Mouse (Mus musculus): ENCODE data around the gene Tnip1.

Tnip1 gene

DNA sequence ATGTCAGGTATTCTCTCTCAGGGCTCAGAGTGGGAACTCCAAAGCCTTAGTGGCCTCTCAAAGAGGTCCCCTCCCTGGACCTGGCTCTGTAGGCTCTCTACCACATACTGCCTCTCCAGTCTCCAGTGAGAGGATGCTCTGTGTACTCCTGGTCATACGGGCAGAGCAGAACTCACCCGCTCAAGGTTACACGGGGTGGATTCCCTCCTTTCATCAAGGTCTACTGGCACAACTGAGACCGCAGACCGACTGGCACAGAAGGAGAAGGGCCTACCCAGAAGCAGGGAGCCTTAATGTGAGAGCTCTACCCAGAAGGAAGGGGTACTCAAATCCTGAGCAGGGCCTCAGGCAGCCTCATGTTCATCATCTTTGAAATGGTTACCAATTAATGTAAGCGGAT, 30.2 kb downstream of the Tnip1 start:
- no peak for DNase-seq

DNA sequence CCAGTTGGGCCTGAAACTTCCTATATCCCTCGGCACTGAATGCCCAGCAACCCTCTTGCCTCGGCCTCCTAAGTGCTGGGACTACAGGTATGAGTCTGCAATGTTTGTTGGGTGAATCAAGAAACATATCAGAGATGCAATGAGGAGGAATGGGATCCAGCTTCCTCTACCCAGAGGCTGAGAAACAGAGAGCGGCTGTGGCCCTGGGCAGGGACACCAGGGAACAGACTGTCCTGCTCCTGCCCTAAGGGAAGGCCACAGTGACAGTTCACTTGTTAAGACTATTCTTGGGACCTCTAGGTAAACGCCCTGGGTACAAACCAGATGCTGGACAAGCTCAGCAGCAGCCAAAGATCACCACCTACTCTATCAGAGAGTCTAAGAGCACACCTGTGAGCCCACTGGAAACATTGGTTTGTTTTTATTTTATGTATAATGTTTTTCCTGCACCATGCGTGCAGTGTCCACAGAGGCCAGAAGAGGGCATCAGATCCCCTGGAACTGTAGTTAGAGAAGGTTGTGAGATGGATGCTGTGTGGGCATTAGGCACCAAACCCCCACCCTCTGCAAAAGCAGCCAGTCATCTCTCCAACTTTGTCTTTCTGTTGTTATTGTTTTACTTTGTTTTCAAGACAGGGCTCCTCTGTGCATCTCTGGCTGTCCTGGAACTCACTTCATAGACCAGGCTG, 31.2 kb downstream of the Tnip1 start:
- DNase-seq, result peak; percentile 31

DNA sequence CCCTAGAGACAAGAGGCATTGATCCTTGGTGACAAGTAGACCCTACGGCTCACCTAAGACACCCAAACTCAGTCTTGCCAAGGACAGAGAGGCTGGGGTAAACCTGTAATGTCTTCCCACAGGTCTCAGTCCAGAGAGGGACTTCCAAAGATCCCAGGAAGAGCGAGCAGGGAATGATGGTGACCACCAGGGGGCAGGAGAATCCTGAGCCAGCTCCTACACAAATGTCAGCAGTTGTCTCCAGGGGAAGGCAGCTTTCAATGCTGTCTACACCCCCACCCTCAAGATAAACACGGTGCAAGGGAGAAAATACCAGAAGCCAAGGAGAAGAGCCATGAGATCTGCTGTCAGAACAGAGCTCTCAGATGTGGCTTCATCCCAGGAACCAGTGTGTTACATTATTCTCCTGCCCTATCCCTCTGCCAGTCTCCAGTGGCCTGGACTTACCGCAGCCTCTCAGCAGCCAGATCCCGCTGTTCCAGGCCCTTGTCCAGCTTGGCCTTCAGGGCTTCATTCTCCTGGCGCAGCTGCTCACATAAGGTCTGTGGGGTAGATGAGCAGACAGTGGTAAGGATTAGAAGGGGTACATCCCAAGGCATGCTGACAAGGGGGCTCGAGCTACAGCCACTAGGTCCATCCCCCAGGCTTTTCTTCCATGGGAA, 32.3 kb downstream of the Tnip1 start:
- DNase-seq, result peak; percentile 46

DNA sequence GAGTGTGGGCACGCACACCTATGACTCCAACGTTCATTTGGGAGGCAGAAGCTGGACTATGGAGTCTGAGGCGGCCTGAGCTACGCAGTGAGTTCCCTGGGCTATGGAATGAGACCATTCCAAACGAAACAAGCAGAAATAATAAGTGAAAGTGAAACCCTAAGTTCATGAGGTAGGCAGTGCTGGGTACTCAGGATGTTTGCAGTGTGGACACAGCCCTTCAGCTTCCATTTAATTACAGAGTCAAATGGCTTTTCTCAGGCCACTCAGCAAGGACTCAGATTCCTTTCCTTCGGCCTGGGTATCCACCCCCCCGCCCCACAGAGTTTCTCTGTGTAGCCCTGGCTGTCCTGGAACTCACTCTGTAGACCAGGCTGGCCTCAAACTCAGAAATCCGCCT, 33.0 kb downstream of the Tnip1 start:
- DNase-seq, result no peak

DNA sequence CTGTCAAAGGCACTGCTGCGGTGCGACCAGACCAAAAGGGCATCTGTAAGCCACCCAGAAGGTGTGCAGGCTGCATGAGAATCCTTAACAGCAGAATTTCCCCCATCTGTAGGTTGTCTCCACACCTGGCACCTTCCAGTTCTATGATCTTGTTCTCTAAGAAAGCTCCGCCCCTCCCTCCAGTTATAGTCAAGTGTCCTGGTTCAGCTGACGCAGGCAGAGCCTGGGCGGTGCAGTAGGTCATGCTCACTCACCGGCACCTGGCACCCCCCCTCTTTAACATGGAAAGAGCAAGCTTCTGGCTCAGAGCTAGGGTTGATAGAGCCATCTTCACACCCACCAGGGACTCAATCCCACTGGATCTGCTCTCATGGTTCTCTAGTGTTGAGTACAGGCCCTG, 33.4 kb downstream of the Tnip1 start:
- no peak for DNase-seq

DNA sequence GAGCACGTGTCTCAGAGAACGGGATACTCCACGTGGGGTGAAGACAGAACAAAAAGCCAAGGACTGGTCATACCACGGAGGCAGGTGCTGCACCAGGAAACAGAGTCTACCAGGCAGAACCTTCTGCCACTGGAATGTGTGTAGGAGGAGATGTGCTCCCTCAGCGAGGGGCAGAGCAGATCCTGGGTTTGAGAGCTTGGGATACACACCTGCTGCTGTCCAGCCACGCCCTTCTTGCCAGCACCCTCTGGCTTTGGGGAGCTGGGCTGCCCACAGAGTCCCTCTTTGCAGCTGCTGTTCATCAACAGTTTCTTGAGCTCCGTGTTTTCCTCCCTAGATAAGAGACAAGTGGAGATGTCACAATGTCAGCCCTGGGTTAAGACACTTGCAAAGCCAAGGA, 33.8 kb downstream of the Tnip1 start:
- DNase-seq, result no peak

DNA sequence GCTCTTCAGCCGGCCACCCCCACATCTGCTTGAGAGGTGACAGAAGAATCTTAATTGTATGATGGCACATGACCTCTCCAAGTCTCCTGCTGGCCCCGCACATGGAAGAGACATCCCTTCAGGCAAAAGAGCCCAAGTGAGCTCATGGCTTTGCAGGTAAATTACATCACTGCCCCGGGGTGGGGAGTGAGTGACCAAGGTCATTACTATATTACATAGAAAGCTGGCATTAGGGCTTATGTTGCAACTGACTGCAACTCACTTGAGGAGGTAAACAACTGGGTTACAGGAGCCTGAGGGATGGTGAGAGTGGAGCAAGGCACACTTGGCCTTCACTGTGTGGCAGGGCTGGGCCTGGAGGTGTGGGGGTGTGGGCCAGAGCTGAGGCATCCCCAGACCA, 34.5 kb downstream of the Tnip1 start:
- DNase-seq, result no peak

DNA sequence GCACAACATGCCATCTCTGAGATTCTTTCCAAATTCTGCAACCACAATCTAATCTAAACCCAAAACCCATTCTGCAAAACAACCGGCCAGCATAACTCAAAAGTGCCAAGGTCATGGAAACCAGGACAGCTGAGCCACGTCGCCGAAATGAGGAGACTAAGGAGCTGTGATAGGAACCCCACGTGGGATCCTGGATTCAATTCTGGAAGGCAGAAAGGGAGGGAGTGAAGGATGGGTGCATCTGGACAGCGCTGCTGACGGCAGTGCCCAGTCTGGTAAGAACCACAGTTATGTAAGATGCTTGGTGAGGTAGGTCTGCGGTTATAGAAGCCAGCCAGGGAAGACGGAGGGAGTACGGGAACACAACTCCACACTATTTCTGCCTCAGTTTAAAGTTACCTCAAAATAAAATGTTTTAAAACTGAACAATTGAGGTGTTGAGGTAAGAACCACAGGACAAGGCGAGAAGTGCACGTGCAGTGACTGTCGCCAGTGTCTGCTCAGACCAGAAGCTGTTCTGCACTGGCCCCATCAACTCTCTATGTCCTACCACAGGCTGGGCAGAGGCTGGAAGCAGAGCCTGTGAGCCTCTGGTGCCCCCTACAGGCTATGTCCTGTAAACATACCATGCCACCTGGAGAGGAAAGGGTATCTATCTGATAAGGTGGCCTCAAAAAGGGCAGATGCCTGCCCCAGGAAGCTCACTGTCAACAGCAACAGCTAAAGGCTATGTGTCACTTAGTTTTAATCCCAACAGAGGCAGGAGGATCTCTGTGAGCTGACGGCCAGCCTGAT, 35.2 kb downstream of the Tnip1 start:
- peak; percentile 70 for DNase-seq

DNA sequence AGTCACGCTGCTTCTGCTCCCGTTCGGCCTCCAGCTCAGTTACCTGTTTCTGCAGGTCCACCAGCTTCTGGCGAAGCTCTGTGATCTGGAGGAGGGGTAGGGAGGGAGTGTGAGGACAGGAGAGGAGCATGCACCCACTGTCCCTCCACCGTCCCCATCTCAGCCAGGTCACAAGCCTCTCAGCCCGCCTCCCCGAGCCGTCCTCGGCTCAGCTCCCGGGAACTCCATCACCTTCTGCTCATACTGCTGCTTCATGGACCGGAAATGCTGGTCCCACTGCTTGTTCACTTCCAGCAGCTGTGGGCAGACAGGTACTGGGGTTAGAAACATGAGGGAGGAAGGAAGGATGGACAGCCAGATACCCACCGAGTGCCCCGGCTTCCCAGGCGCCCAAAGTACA, 38.6 kb downstream of the Tnip1 start:
- DNase-seq, result no peak

DNA sequence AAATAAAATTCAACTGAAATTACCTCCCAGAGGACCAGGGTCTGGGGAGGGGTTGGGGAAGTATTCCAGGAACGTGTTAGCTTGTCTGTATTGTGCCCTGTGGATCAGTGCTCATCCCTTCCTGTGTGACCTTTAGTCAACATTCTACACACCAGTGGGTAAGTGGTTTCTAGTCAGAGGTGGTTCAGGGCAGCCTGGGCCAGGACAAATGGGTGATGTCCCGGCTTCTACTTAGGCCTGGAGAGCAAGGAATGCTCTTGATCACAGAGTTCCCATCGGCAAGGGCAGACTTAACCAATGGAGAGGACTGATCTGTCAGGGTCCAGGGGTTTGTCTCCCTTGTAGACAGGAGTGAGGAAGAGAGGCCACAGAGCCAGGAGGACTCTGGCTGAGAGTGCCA, 40.2 kb downstream of the Tnip1 start:
- DNase-seq, result no peak

DNA sequence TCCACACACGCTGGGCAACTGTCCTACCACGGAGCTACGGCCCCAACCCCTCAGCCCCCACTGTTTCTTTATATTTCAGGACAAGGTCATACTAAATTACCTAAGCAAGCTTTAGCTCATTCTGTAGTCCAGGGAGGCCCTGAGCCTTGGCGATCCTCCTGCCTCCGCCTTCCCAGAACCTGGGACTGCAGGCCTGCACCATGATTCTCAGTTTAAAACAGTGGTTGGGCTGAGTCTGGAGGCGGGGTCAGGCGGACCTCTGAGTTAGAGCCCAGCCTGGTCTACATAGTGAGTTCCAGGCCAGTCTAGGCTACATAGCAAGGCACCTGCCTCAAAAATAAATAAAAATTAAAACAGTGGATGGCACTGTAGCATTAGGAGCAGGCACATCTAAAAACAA, 40.9 kb downstream of the Tnip1 start:
- DNase-seq, result peak; percentile 27

DNA sequence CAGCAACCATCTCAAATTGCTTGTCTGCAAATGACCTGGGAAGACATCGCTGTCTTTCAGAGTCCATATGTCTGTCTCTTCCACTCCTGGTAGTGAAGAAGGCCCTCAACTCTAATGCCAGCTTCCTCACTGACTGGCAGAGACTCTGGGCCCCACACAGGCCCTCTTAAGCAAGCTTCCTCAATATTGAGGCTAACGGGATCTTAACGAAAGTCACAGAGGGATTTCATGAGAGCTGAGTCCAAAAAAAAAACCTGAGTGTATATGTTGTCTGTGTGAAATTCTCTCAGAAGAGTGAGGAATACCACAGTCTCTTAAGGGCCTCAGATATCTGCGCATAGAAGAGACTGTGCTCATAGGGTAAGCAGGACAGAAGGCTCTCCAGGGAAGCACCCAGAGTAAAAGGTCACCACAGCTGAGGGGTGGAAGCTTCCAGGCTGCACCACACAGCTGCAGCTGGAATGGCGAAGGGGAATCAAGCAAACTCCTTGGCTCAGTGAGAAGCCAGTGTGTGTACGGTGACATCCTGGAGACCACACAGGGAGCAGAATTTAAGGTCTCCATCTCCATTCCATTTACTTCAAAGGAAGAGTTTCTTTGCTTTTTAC, 41.6 kb downstream of the Tnip1 start:
- no peak for DNase-seq

DNA sequence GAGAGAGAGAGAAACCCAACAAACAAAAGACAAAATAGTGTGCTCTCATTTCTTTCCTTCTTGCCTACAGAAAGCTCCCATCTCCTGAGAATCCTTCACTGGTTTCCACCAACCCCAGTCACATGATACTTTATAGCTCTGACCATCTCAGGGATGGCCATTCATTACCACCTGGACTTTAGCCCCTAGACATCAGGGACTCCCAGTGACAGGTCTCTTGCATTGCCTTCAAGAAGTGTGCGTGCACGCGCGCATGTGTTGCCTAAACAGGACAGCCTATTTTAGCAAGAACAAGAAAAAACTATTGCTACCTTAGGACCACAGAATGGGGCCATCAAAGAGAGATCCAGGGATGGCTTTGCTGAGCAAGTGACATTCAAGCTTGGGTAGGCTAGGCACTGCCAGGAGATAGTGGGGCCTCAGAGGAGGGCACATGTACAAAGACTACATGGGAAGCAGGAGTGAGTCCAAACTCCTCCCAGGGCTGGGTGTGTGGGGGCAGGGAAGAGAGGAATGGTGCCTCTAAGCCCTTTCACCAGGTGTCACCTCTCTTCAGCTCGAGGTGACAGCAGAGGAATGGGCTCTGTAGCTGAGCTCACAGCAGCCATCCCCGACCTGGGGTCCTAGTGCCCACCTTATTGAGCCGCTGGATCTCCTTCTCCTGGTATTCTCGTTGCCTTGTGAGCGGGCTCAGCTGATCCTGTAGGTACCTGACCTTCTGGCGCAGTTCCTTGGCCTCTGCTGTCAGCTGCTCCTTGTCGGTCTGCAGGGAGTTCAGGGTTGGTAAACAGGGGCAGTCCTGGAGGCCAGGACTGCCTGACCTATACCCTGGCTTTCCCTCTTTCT, 42.4 kb downstream of the Tnip1 start:
- DNase-seq, result no peak

DNA sequence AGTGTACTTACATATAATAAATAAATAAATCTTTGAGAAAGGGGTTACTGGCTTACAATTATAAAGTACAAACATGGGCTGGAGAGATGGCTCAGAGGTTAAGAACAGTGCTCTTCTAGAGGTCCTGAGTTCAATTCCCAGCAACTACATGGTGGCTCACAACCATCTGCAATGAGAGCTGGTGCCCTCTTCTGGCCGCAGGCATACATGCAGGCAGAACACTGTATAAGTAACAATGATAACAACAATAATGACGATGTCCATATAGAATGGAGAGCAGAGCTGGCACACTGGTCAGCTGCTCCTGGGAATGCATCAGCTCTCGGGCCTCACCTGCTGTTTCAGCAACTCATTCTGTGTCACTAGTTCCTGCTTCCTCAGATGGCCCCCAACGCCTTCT, 44.4 kb downstream of the Tnip1 start:
- DNase-seq, result no peak

DNA sequence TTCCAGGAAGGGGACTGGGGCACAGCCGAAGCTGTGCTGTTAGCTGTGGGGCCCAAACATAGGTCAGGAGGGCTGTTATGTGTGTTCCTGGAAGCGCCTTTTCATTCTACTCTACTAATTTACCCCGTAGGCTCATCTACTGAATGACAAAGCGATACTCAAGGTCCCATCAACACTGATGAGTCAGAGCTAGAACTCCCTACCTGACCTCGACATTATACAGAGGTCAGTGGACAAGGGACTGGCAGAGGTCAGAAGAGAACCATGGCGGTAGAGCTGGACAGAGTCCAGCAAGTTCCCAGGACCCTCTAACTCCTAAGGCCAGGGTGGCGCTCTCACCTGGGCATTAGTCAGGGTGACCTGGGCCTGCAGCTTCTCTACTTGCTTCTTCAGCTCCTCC, 45.3 kb downstream of the Tnip1 start:
- no peak for DNase-seq

DNA sequence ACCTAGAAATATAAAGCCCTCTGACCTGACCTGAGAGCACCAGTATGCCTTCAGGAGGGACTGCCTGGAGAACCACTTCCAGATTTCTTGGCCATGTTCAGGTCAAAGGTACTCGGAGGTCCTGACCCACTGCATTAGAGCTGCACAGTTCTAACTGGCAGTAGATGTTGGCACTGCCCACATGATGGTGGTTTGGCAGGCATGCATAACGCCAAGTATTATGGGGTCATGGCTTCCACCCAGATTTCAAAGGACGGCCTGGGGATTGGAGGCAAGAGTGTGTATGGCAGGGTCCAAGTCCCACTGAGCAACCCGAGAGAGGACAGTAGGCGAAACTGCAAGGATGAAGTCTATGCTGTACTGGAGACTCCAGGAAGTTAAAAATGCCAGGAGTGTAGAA, 48.9 kb downstream of the Tnip1 start:
- no peak for DNase-seq

DNA sequence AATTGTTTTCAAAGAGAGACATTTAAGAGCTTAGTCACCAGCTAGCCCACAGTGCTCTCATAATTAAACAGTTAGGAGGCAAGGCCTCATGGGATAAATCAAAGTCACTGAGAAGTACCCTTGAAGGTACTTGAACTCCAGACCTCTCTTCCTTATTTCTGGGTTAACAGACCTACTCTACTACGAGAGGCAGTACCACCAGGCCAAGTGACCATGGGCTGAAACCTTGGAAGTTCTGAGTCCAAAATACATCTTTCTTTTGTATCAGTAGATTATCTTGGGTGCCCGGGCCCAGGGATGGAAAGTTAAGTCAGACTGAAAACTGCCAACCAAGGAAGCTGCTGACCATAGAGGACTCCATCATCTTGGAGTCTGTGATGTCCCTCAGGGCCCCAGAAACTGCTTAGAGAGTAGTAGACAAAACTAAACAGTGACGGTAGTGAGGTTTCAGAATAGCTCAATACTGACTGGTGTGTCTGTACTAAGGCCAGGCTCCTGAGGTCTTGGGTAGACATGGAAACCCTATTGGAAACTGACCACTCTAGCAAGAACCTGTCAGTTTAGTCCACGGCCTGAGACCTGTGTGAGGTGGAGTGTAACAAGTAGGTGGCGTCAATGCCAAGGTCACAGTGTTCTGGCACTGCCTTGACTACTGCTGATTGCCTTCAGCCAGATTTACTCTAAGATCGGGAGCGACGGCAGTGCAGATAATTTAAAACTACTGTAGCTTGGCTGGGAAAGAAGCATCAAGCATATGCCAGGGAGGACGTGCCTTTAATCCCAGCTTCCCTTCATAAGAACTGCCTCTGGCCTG, 50.0 kb downstream of the Tnip1 start:
- DNase-seq, result no peak

DNA sequence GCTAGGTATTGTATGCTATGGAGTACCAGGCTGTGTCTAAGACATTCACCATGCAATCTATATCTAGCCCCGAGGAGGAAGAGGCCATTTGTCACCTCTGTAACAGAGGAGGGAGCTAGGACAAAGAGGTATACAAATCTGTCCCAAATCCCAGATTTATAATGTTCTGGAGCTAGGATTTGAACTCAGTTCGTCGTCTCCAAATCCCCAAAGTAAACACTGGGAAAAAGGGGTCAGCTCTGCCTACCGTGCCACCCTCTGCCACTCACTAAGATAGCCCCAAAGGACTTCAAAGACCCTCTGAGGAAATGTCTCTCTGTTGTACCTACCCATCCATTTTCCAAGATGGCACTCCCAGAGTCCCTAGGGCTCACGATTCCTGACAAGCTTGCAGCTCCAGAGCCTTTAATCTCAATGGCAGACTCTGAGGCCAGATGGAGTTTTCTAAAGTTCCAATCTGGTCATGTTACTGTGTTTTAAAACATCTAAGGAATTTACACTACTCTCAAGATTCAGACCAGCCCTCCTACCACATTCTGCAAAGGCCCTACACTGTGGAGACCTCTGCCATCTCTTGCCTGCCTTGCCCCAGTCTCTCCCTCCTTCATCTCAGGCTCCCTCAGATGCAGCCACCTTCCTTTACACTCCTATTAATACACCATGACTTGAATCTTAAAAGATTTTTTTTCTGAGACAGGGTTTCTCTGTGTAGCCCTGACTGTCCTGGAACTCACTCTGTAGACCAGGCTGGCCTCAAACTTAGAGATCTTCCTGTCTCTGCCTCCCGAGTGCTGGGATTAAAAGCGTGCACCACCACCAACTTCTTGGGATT, 50.8 kb downstream of the Tnip1 start:
- DNase-seq, result no peak

DNA sequence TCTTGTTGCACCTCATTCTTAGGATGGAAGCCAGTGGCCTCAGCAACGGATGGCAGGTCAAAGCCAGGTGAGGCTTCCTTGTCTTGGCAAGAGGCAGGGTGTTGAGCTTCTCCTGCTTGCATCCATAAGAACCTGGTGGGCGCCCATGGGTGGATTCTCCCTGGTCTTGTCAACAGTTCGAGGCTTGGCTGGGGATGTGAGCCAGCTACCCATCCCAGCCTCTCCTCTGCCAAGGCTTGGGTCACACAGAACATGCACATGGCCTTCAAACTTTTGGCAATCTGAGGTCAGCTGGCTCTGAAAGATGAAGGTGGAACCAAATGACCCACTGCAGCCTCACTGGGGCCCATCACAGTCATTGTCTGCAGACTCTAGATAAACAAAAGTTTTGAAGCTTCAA, 51.5 kb downstream of the Tnip1 start:
- no peak for DNase-seq

DNA sequence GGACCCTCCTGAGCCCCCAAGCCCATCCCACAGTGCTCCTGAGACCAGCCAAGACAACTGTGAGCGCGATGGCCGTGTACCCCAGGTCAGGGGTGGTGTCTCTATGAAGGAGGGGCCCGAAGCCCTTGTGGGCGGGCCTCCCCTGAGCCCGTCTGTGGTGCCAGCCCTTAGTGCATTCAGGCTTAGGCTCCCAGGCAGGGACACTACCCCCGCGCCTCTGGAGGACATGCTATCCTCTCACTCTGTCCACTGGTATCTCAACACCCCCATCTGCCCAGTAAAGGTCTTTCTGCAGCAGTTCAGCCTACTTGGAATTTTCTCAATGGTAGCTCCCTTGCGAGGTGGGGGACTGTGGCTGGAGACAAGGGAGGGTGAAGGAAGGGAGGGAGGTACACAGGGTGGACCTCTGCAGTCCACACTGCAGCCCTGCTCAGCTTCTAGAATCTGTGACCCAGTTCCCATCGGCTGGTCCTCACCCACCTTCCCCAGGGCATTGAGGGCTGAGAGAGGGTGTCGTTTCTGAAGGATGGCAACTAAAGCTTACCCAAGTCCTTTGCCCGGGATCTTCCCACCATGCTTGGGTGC, 52.5 kb downstream of the Tnip1 start:
- no peak for DNase-seq

DNA sequence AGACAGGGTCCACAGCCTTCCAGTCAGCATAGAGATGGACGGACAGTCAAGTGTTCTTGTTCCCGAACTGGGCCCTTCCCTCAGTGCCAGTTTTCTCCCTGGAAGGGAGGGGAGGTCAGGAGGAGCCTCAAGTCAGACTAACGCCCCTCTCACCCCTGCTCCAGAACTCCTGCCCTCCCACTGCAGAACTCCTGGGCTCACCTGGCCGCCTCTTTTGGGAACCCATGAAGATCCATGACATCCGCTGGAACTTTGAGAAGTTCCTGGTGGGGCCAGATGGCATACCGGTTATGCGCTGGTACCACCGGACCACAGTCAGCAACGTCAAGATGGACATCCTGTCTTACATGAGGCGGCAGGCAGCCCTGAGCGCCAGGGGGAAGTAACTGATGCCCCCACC, 53.4 kb downstream of the Tnip1 start:
- no peak for DNase-seq
